In genomic region chr12:56691427-56692079, GRCm38 (mm10) we compare ENCODE assay signal across 11 mouse cellular contexts. TPM values are rescaled to one million over a fixed set of nuclear protein-coding genes. Genes with fewer than 3 reads are reported as not detected.
A peak's percentile ranks its signal among the peaks of the same experiment; 100 is the strongest.
DNase-seq lines count a peak whose midpoint lies in the region; ATAC-seq lines count a peak whose summit lies in the region.
"Had no signal": no experiment of that assay in that cellular context is flagged by ENCODE, and none has a peak within 500 bp of the region (broad histone marks: within the 10 kb centered on the region; RNA-seq: fewer than 3 reads in every experiment).

TSS of gene Pax9 (plus strand) at chr12:56691767.

- no peak for DNase-seq in heart, adult 9 months (ENCODE audit: low spot score in 2 of 2)
- DNase-seq in lung, postnatal 4 days, result no peak
- no peak for DNase-seq in adrenal gland, adult 18-20 months (ENCODE audit: low spot score in 2 of 2)
- DNase-seq: layer of hippocampus, postnatal 36 days had no signal

- no peak for ATAC-seq in heart, embryonic 11.5 days (replicated peaks; ENCODE audit: insufficient number of reproducible peaks, low FRiP score, low TSS enrichment)
- no peak for ATAC-seq in lung, embryonic 15.5 days (ENCODE audit: borderline replicate concordance, extremely low read depth, low FRiP score, low TSS enrichment)
- ATAC-seq in hindbrain, embryonic 16.5 days, result no peak
- ATAC-seq in neural tube, embryonic 15.5 days (ENCODE audit: low FRiP score), result no peak
- no peak for ATAC-seq in granulocyte monocyte progenitor cell, adult 5-6 weeks (replicated peaks; ENCODE audit: poor library complexity, severe bottlenecking)
- ATAC-seq: activated CD4-positive, CD25-positive, alpha-beta regulatory T cell, adult 4 months had no signal

- H3K27me3 ChIP-seq in heart, embryonic 11.5 days (ENCODE audit: control insufficient read depth, insufficient read depth, low read length), result peaks cover 96% of the 10 kb centered on the region
- H3K27me3 ChIP-seq in lung, embryonic 15.5 days, result peaks cover 98% of the 10 kb centered on the region
- peaks cover 68% of the 10 kb centered on the region for H3K27me3 ChIP-seq in hindbrain, embryonic 16.5 days (replicated peaks; ENCODE audit: control insufficient read depth, insufficient read depth, low read length)
- H3K27me3 ChIP-seq in neural tube, embryonic 15.5 days (replicated peaks), result peaks cover 97% of the 10 kb centered on the region

- H3K4me3 ChIP-seq in heart, embryonic 11.5 days (ENCODE audit: low read depth, low read length), result peak within 1 kb of the TSS; percentile 31
- peak within 1 kb of the TSS; percentile 24 for H3K4me3 ChIP-seq in lung, embryonic 15.5 days
- H3K4me3 ChIP-seq in hindbrain, embryonic 16.5 days (ENCODE audit: low read length), result no peak within 1 kb of the TSS
- H3K4me3 ChIP-seq in neural tube, embryonic 15.5 days (replicated peaks), result no peak within 1 kb of the TSS; the same call in 1 of the 2 replicates
- H3K4me3 ChIP-seq: myocyte had no signal

- H3K9me3 ChIP-seq in heart, embryonic 11.5 days (replicated peaks; ENCODE audit: control insufficient read depth, low read length), result no peaks in the 10 kb centered on the region
- no peaks in the 10 kb centered on the region for H3K9me3 ChIP-seq in lung, embryonic 15.5 days
- H3K9me3 ChIP-seq in hindbrain, embryonic 16.5 days (ENCODE audit: control insufficient read depth, low read length), result peaks cover 3% of the 10 kb centered on the region
- H3K9me3 ChIP-seq in neural tube, embryonic 15.5 days (replicated peaks), result 0 out of 2 replicates have a peak, but pooled peaks cover 3% of the 10 kb centered on the region

- WGBS in heart, embryonic 11.5 days (ENCODE audit: insufficient replicate concordance), result under 1% methylated on average over 39 of the region's 40 CpGs
- WGBS in lung, embryonic 15.5 days, result 2% methylated on average over 37 of the region's 40 CpGs
- WGBS in hindbrain, embryonic 16.5 days, result under 1% methylated on average over 40 of the region's 40 CpGs
- under 1% methylated on average over 40 of the region's 40 CpGs for WGBS in neural tube, embryonic 15.5 days

- H3K4me2 ChIP-seq in heart, embryonic 11.5 days, result peak within 1 kb of the TSS; percentile 59
- peak within 1 kb of the TSS; percentile 42 for H3K4me2 ChIP-seq in lung, embryonic 15.5 days
- peak within 1 kb of the TSS; percentile 17; the same call in 1 of the 2 replicates for H3K4me2 ChIP-seq in hindbrain, embryonic 16.5 days (ENCODE audit: low read length)
- peak within 1 kb of the TSS; percentile 15; the same call in 1 of the 2 replicates for H3K4me2 ChIP-seq in neural tube, embryonic 15.5 days

- no peak within 1 kb of the TSS for H3K9ac ChIP-seq in heart, embryonic 11.5 days (ENCODE audit: low read depth, low read length)
- H3K9ac ChIP-seq in lung, embryonic 15.5 days, result no peak within 1 kb of the TSS
- H3K9ac ChIP-seq in hindbrain, embryonic 16.5 days (ENCODE audit: low read depth, low read length), result no peak within 1 kb of the TSS
- H3K9ac ChIP-seq in neural tube, embryonic 15.5 days (replicated peaks), result no peak within 1 kb of the TSS

- H3K4me1 ChIP-seq in heart, embryonic 11.5 days (ENCODE audit: control insufficient read depth, insufficient read depth, low read length), result peaks cover 17% of the 10 kb centered on the region
- peaks cover 33% of the 10 kb centered on the region for H3K4me1 ChIP-seq in lung, embryonic 15.5 days
- peaks cover 6% of the 10 kb centered on the region for H3K4me1 ChIP-seq in hindbrain, embryonic 16.5 days (ENCODE audit: control insufficient read depth, insufficient read depth, low read depth, low read length)
- H3K4me1 ChIP-seq in neural tube, embryonic 15.5 days, result peaks cover 15% of the 10 kb centered on the region

- no peaks in the 10 kb centered on the region for H3K36me3 ChIP-seq in heart, embryonic 11.5 days (ENCODE audit: control insufficient read depth, insufficient read depth, low read length)
- no peaks in the 10 kb centered on the region for H3K36me3 ChIP-seq in lung, embryonic 15.5 days
- H3K36me3 ChIP-seq in hindbrain, embryonic 16.5 days (ENCODE audit: control insufficient read depth, insufficient read depth, low read length), result no peaks in the 10 kb centered on the region
- H3K36me3 ChIP-seq in neural tube, embryonic 15.5 days, result no peaks in the 10 kb centered on the region

- no peak within 1 kb of the TSS for H3K27ac ChIP-seq in heart, embryonic 11.5 days (ENCODE audit: low read depth, low read length)
- no peak within 1 kb of the TSS for H3K27ac ChIP-seq in lung, embryonic 15.5 days
- no peak within 1 kb of the TSS for H3K27ac ChIP-seq in hindbrain, embryonic 16.5 days (ENCODE audit: low read depth, low read length)
- no peak within 1 kb of the TSS for H3K27ac ChIP-seq in neural tube, embryonic 15.5 days (replicated peaks)

RNA-seq across cellular contexts. Expression of gene Pax9, which starts in this region (rescaled TPM):
- 0.08 and 0.50 TPM in 2 replicates for polyA plus RNA-seq in heart, embryonic 11.5 days (2014; fragmentation: Nextera tagmentation; extraction: Ambion mirVana)
- 0.67 and 0.90 TPM in 2 replicates for polyA plus RNA-seq in lung, embryonic 15.5 days (2015; fragmentation: Nextera tagmentation; extraction: Ambion mirVana)
- polyA plus RNA-seq in hindbrain, embryonic 16.5 days (2015; fragmentation: Nextera tagmentation; extraction: Ambion mirVana), result 0.04 TPM in 1 of 2 replicates, not detected in the other
- polyA plus RNA-seq in neural tube, embryonic 15.5 days (2015; fragmentation: Nextera tagmentation; extraction: Ambion mirVana), result 0.35 and 3.5 TPM in 2 replicates
- total RNA-seq in adrenal gland, adult 18-20 months (2021), result not detected
- total RNA-seq in granulocyte monocyte progenitor cell, adult 5-6 weeks (2014; fragmentation: Nextera tagmentation), result not detected in 2 replicates
- not detected in 2 replicates for total RNA-seq in granulocyte monocyte progenitor cell, adult 5-6 weeks (2017)
- total RNA-seq: layer of hippocampus, postnatal 36 days had no signal
- polyA plus RNA-seq: activated CD4-positive, CD25-positive, alpha-beta regulatory T cell, adult 4 months had no signal

Comparison
In these comparisons a context has a peak if more than half of its experiments do, and no peak if none do; other contexts are left out.
1. H3K4me3 ChIP-seq: peak in heart, embryonic 11.5 days (single experiment) and lung, embryonic 15.5 days (single experiment); none in hindbrain, embryonic 16.5 days (single experiment) and neural tube, embryonic 15.5 days (single experiment).
2. Peak in every context shown above with its lines, with median percentiles within 50 percentile points of each other: H3K4me2 ChIP-seq.